Mouse (Mus musculus) heart, postnatal 25 days (tissue): ENCODE measurements around the gene Olfr497. TPM values are rescaled to one million over a fixed set of nuclear protein-coding genes. Genes with fewer than 3 reads are reported as not detected.

Experiments
- DNase-seq: peaks from one replicate; pipeline ENCODE4 v3.0.0; 2022; ENCODE audit warnings: low spot score
- intact Hi-C: fragments of 180-260 bp; cut with DNase I; formaldehyde crosslinking; loops from one replicate; pipeline ENCODE4 v1.15.1; 2025
- total RNA-seq, 2 experiments: library from RNA; stranded (reverse); gene quantifications; 2 replicates each; pipeline ENCODE4 v1.2.3; 2021

Olfr497 gene
- not detected for total RNA-seq

GRCm38 (mm10) chr7:108420121-108420520 lies at the start of gene Olfr497:
Gene Olfr497 (plus strand): TSS chr7:108420421.
- no peak for DNase-seq
- intact Hi-C loops = no loop called here

GRCm38 (mm10) chr7:108392867-108393266 lies 27.4 kb upstream of the Olfr497 start, which contains the start of gene Olfr495:
Gene Olfr495 (plus strand): TSS chr7:108393167.
- DNase-seq = no peak

DNA sequence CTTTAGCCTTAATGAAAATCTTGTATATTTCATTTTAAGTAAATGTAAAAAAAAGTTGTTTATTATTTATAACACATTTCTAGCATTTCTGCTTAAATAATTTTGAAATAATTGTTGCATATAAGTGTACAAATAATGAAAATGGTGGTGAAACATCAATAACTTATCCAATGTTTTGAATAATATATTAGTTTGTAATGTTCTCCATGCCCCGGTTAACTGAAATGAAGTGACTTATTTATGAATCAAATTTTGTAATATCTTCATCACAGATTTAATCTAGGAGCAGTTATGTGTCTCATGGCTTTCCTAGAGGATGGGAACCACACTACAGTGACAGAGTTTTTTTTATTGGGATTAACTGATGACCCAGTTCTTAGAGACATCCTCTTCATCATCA lies 44.8 kb downstream of the Olfr497 start, which contains the start of gene Olfr498:
Gene Olfr498, plus strand, starts transcription at position 301 of the 400 bp plus-strand sequence.
- intact Hi-C loops = no loop called here

More at GRCm38 (mm10) chr7:108392867-108393266, 27.4 kb upstream of the Olfr497 start, which contains the start of gene Olfr495:
- intact Hi-C loops = no loop called here

More for the DNA sequence above, 44.8 kb downstream of the Olfr497 start, which contains the start of gene Olfr498:
- no peak for DNase-seq

Other genes with a start within 250 kb of the Olfr497 start
- not detected for gene Olfr486, start 247.7 kb upstream of the Olfr497 start, total RNA-seq
- not detected for gene Olfr487, start 205.8 kb upstream of the Olfr497 start, total RNA-seq
- gene Olfr488, start 162.1 kb upstream of the Olfr497 start, total RNA-seq = not detected
- gene Olfr490, start 131.5 kb upstream of the Olfr497 start, total RNA-seq = not detected
- not detected for gene Olfr491, start 107.0 kb upstream of the Olfr497 start, total RNA-seq
- gene Olfr492, start 96.7 kb upstream of the Olfr497 start, total RNA-seq = not detected
- not detected for gene Olfr493, start 73.4 kb upstream of the Olfr497 start, total RNA-seq
- gene Olfr494, start 55.1 kb upstream of the Olfr497 start, total RNA-seq = not detected
- gene Olfr495, start 27.3 kb upstream of the Olfr497 start, total RNA-seq = not detected
- not detected for gene Olfr498, start 44.9 kb downstream of the Olfr497 start, total RNA-seq
- gene Olfr502, start 104.6 kb downstream of the Olfr497 start, total RNA-seq = not detected
- gene Olfr503, start 124.1 kb downstream of the Olfr497 start, total RNA-seq = not detected
- gene Olfr504, start 145.4 kb downstream of the Olfr497 start, total RNA-seq = not detected
- gene Olfr506, start 190.4 kb downstream of the Olfr497 start, total RNA-seq = not detected
- gene Olfr507, start 201.4 kb downstream of the Olfr497 start, total RNA-seq = not detected
- gene Olfr508, start 209.6 kb downstream of the Olfr497 start, total RNA-seq = not detected
- not detected for gene Olfr509, start 231.5 kb downstream of the Olfr497 start, total RNA-seq
- not detected for gene Olfr510, start 246.0 kb downstream of the Olfr497 start, total RNA-seq